Mouse (Mus musculus) adipocyte (in vitro differentiated cells): ENCODE data around the gene Dmgdh.

Source experiments
- DNase-seq: peaks from one replicate; pipeline ENCODE4 v3.0.0-alpha.2; 2016; ENCODE audit warnings: low spot score

Gene Dmgdh

GRCm38 (mm10) chr13:93710325-93710724 is 36.1 kb downstream of the Dmgdh start:
- no peak for DNase-seq

- DNase-seq, result no peak
Observed at GRCm38 (mm10) chr13:93711226-93711625, 37.0 kb downstream of the Dmgdh start.

- no peak for DNase-seq
Observed at GRCm38 (mm10) chr13:93712362-93712761, 38.1 kb downstream of the Dmgdh start.

GRCm38 (mm10) chr13:93713826-93714225 is 39.6 kb downstream of the Dmgdh start:
- DNase-seq, result no peak

- no peak for DNase-seq
Observed at GRCm38 (mm10) chr13:93717113-93717512, 42.9 kb downstream of the Dmgdh start.

GRCm38 (mm10) chr13:93718948-93719347 is 44.7 kb downstream of the Dmgdh start:
- peak; percentile 59 for DNase-seq

DNA sequence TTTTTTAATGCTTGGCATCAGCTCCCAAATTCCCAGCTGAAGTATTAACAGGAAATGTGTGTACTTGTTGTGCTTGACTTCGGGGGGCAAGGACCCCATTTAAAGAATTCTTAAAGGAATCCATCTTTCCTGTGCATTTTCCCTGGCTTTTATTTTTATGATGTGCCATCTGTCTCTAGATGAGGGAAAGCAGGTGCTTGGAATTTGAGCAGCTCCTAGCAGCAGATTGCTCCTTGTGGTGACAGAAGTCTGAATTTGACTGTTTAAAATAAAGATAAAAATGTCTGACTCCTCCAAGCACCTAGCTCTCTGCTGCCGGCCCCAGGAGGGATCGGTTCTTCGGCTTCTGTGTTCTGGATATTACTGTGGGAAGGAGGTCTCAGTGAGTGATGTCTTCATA is 47.7 kb downstream of the Dmgdh start:
- no peak for DNase-seq

DNA sequence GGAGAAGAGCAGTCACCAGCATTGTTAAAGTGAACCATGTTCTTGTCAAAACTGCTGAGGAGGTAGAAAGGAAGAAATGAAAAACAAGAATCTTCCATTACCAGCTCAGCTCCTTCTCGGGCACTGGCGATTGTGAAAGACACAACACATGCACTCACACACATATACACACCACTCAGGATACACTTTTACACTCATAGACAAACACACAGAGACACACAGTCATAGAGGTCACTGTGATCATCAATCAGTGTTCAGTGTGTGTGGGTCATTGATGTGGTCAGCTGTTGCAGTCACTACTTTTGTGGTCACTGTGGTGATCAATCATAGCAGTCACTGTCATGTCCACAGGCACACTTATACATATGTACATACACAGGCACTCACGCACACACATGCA is 49.2 kb downstream of the Dmgdh start:
- no peak for DNase-seq

DNA sequence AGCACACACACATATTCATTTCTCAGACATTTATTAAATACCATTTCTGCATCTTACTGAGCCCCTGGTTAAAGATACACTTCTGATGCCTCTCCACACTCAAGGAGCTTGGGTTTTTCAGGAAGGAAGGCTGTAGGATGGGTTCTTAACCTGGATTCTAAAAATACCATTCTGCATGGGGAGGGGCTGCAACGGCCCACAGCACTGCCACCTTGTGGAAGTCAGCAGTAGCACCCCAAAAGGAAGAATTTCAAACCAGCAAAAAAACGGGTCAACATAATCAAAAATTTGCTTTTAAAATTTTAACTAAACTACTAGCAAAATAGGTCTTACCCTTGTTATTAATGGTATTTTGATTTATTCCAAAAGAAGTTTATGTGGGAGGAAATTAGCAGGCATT is 50.0 kb downstream of the Dmgdh start:
- no peak for DNase-seq

GRCm38 (mm10) chr13:93735131-93735636 is 61.0 kb downstream of the Dmgdh start:
- no peak for DNase-seq

DNA sequence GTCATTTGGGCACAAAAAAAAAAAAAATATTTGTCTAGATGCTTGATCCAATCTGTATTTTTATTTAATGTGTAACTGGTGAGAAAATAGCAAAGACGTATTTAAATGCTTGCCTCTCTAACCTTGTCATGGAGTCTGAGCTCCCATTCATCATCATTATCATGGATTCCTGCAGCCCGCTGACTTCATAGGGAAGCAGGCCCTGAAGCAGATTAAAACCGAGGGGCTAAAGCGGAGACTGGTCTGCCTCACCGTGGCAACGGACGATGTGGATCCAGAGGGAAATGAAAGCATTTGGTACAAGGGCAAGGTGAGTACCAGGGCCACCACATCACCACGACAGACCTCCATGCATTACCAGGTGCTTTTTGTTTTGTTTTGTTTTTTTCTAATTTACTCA is 69.9 kb downstream of the Dmgdh start:
- DNase-seq, result no peak

DNA sequence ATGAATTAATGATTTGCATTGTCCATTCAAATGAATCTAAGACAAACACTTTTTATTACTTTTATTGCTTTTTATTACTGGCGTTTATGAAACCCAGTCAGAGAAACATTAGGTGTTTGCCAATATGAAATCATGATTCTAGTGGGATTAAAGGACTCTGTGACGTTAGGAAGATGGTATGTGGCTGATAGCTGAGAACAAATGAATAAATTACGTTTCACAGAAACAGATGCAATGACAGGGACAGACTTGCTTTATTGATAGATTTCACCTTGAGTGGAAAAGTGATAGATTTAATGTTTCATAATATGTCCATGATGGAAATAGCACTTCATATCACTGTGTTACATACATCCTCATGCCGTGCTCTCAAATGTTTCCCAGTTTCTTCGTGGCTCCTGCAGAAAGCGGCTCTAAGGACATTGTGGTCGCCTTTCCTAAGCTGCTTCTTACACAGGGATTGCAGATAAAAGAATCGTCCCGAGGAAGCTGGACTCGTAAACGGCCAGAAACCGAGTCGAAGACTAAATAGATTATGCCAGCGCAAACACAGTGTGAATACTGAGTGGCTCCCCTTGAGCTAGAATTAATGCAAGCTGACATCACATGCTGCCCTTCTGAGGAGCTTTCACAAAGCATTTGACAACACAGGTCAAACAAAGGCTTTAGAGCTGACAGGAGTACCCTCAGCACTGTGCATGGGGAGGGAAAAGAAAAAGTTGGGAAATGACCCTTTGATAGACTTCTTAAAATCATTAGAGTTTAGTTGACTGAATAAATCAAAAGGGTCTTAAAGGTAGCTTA is 78.6 kb downstream of the Dmgdh start:
- no peak for DNase-seq

- DNase-seq, result peak; percentile 14
Observed at GRCm38 (mm10) chr13:93755084-93755483, 80.9 kb downstream of the Dmgdh start.

- no peak for DNase-seq
Observed at GRCm38 (mm10) chr13:93756674-93757073, 82.4 kb downstream of the Dmgdh start.

DNA sequence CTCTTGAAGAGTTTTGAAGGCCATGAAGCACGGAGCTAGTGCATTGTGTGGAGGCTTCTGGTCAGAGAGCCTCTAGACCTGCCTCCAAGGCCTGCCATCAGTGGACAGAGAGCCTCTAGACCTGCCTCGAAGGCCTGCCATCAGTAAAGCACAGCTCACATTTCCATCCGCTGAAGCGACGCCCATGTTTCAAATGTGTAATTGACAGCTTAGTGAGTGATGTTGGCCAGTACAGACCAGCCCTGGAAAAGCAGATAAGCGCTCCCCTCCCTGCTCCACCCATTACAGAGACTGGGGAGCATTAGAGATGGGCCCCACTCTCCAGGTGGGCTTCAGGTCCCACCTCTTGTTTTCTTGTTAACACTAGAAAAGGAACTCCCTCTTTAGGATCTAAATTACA is 83.3 kb downstream of the Dmgdh start:
- no peak for DNase-seq

DNA sequence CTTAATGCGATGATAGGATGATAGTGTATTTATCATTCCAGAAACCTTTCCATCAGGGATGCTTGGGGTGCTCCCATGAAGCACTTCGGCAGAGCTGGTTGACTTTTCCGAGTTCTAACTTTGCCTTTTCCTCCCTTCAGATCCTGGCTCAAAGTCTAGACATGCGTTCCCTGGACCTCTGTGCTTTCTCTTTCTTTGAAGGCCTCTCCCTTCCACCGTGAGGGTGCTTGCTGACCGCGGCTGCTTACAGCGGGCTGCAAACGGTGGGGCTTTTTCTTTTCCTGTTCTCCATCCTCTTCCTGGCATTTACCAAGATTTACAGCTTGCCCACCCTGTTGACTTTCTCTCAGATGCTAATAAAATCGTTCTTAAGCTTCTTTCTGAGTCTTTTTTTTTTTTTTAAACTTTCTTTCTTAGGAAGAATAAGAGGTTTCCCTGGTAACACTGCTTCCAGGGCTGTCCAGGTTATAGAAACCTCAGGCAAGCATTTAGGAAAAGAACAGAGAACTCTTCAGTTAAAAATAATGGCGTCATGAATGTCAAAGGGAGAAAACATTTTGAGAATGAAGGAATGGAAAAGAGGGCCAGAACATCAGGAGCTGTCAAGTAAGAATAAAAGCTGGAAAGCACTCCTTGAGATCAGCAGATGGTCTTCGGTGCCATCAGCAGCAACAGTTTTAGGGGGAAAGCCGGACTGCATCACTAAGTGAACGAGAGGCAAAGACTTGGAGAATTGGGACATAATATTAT is 84.1 kb downstream of the Dmgdh start:
- no peak for DNase-seq

GRCm38 (mm10) chr13:93761831-93762230 is 87.6 kb downstream of the Dmgdh start:
- DNase-seq, result no peak

- DNase-seq, result no peak
Observed at GRCm38 (mm10) chr13:93762879-93763278, 88.6 kb downstream of the Dmgdh start.

- DNase-seq, result no peak
Observed at GRCm38 (mm10) chr13:93764321-93764973, 90.2 kb downstream of the Dmgdh start.

DNA sequence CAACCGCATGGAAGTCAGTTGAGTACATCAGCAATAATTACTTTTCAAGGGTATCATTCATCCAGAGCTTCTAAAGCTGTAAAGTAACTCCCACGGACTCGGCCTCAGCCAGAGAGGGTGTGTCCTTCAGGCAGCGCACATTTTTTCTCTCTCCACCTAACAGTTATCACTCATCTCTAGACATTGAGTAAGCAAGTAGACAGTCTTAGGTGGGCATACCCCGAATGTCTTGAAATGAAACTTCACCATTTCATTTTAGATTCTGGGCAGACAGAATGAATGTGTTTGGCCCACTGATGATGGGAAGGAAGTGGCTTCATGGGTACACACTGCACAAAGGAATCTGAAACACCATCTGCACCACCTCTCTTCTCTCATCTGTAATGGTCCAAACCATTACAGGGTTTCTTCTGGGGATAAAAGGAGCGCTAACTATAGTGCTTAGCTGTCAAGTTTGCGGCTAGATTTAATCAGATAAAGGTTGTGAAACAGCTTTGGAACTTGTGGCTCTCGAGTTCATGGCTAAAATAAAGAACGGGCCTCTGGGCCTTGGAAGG is 96.9 kb downstream of the Dmgdh start:
- DNase-seq, result peak; percentile 54

- peak; percentile 88 for DNase-seq
Observed at GRCm38 (mm10) chr13:93771588-93772278, 97.5 kb downstream of the Dmgdh start, which contains the start of gene Arsb. TSS of gene Arsb (plus strand) at chr13:93771630.

- no peak for DNase-seq
Observed at GRCm38 (mm10) chr13:93772279-93772636, 98.0 kb downstream of the Dmgdh start.
